Mouse (Mus musculus) c-Kit-positive CD71-positive TER-119-positive erythroid progenitor cells, embryonic 14.5 days (primary cell): Measurements from ENCODE around the gene Apob.
"Not testable (repeated sequence)": the region's sequence is repeated elsewhere in the genome, so short reads cannot be mapped to it uniquely, and the experiment has no call there.

ENCODE experiments used
- DNase-seq: peaks from one replicate; pipeline ENCODE4 v3.0.0-alpha.2; 2013; ENCODE audit warnings: low spot score

Gene Apob

GRCm38 (mm10) chr12:7977466-7978189 is at the start of gene Apob:
Apob (plus strand) TSS chr12:7977648.
- DNase-seq: no peak

- DNase-seq: no peak
These were observed 45.0 kb upstream of the Apob start for GRCm38 (mm10) chr12:7932405-7932920.

- DNase-seq: no peak
These were observed 27.2 kb upstream of the Apob start for GRCm38 (mm10) chr12:7950098-7950745.

GRCm38 (mm10) chr12:7958851-7959250 is 18.6 kb upstream of the Apob start:
- no peak for DNase-seq

- DNase-seq: no peak
These were observed 18.0 kb upstream of the Apob start for GRCm38 (mm10) chr12:7959310-7959918.

GRCm38 (mm10) chr12:7962314-7962927 is 15.0 kb upstream of the Apob start:
- no peak for DNase-seq

- DNase-seq: no peak
These were observed 10.2 kb upstream of the Apob start for GRCm38 (mm10) chr12:7967221-7967620.

GRCm38 (mm10) chr12:7970301-7970700 is 7.1 kb upstream of the Apob start:
- DNase-seq: no peak

GRCm38 (mm10) chr12:7970817-7971216 is 6.6 kb upstream of the Apob start:
- no peak for DNase-seq

- DNase-seq: no peak
These were observed 5.7 kb upstream of the Apob start for GRCm38 (mm10) chr12:7971736-7972135.

- no peak for DNase-seq
These were observed 3.6 kb upstream of the Apob start for GRCm38 (mm10) chr12:7973773-7974322.

- DNase-seq: peak; percentile 20
These were observed 889 bp downstream of the Apob start for GRCm38 (mm10) chr12:7978190-7978884.

- DNase-seq: no peak
These were observed 7.0 kb downstream of the Apob start for GRCm38 (mm10) chr12:7984411-7984810.

- DNase-seq: peak; percentile 37
These were observed 13.4 kb downstream of the Apob start for GRCm38 (mm10) chr12:7990804-7991203.

- no peak for DNase-seq
These were observed 14.1 kb downstream of the Apob start for GRCm38 (mm10) chr12:7991570-7991969.

- DNase-seq: no peak
These were observed 43.5 kb downstream of the Apob start for GRCm38 (mm10) chr12:8020931-8021330.

- no peak for DNase-seq
These were observed 52.1 kb downstream of the Apob start for GRCm38 (mm10) chr12:8029520-8029919.

- no peak for DNase-seq
These were observed 52.6 kb downstream of the Apob start for GRCm38 (mm10) chr12:8030057-8030456.

- not testable (repeated sequence) for DNase-seq
These were observed 53.7 kb downstream of the Apob start for GRCm38 (mm10) chr12:8031169-8031568.

- DNase-seq: no peak
These were observed 54.3 kb downstream of the Apob start for GRCm38 (mm10) chr12:8031595-8032358.

GRCm38 (mm10) chr12:8032359-8032755 is 54.9 kb downstream of the Apob start:
- no peak for DNase-seq
